Mouse (Mus musculus): ENCODE measurements around the gene Itga3.

The Itga3 gene

GRCm38 (mm10) chr11:95076536-95077111 lies at the start of gene Itga3:
Gene Itga3, minus strand, starts transcription at chr11:95076801.
- CTCF ChIA-PET: interaction anchor here in 3 of 4 experiments (0.5 to 2.4 kb wide), 24 partner anchors 9 to 426 kb away, joined by 3 to 12 read pairs (median 4); no protein-coding TSS in a partner anchor
- POLR2A ChIA-PET: interaction anchor here in 3 of 4 experiments (0.5 to 4.1 kb wide), 31 partner anchors 10 to 887 kb away, joined by 3 to 25 read pairs (median 5); partner anchors contain the start of genes Pdk2 (in 2 of the 3) and Ppp1r9b (in 2 of the 3)

GRCm38 (mm10) chr11:95125366-95125948 lies 48.9 kb upstream of the Itga3 start:
- POLR2A ChIA-PET: interaction anchor here in 2 of 4 experiments (0.7 to 1.5 kb wide), 3 partner anchors 11 to 30 kb away, joined by 3 to 4 read pairs (median 4); no protein-coding TSS in a partner anchor
- CTCF ChIA-PET: interaction anchor here in 3 of 4 experiments (0.5 to 5.0 kb wide), 9 partner anchors 9 to 720 kb away, joined by 3 to 31 read pairs (median 5); no protein-coding TSS in a partner anchor

- CTCF ChIA-PET: interaction anchor here in 3 of 4 experiments (0.6 to 7.6 kb wide), 9 partner anchors 24 to 143 kb away, joined by 3 to 152 read pairs (median 4); partner anchors contain the start of genes Dlx4 (in 1 of the 3) and Ppp1r9b (in 1 of the 3)
- POLR2A ChIA-PET: interaction anchor here (0.6 to 1.7 kb wide), 9 partner anchors 9 to 868 kb away, joined by 3 to 5 read pairs (median 4); partner anchors contain the start of gene Dlx4 (in 1 of the 4)
Observed at GRCm38 (mm10) chr11:95122100-95122489, 45.5 kb upstream of the Itga3 start.

GRCm38 (mm10) chr11:95121161-95122099 lies 44.8 kb upstream of the Itga3 start:
- ChIA-PET POLR2A (interaction anchor here (0.6 to 2.8 kb wide), 22 partner anchors 7 to 869 kb away, joined by 3 to 11 read pairs (median 4); partner anchors contain the start of gene Dlx4 (in 1 of the 4)), CTCF (interaction anchor here in 3 of 4 experiments (0.5 to 7.6 kb wide), 20 partner anchors 24 to 400 kb away, joined by 3 to 152 read pairs (median 4); partner anchors contain the start of genes Dlx4 (in 1 of the 3) and Ppp1r9b (in 1 of the 3))

- ChIA-PET POLR2A (interaction anchor here (0.7 to 2.8 kb wide), 19 partner anchors 8 to 215 kb away, joined by 3 to 11 read pairs (median 3); partner anchors contain the start of gene Dlx4 (in 1 of the 4)), CTCF (interaction anchor here (0.5 to 7.6 kb wide), 24 partner anchors 12 to 401 kb away, joined by 3 to 152 read pairs (median 4); partner anchors contain the start of gene Dlx4 (in 1 of the 4))
Observed at GRCm38 (mm10) chr11:95120633-95121020, 44.0 kb upstream of the Itga3 start.

GRCm38 (mm10) chr11:95119990-95120632 lies 43.5 kb upstream of the Itga3 start, which contains the start of gene Dlx3:
Gene Dlx3, plus strand, starts transcription at chr11:95120119.
- CTCF ChIA-PET: interaction anchor here (0.7 to 7.6 kb wide), 24 partner anchors 13 to 401 kb away, joined by 3 to 152 read pairs (median 5); partner anchors contain the start of gene Dlx4 (in 1 of the 4)
- POLR2A ChIA-PET: interaction anchor here (0.5 to 2.8 kb wide), 17 partner anchors 8 to 216 kb away, joined by 3 to 11 read pairs (median 3); no protein-coding TSS in a partner anchor

GRCm38 (mm10) chr11:95118505-95118904 lies 41.9 kb upstream of the Itga3 start:
- CTCF ChIA-PET: interaction anchor here in 3 of 4 experiments (1.1 to 7.6 kb wide), 5 partner anchors 12 to 140 kb away, joined by 3 to 152 read pairs (median 10); no protein-coding TSS in a partner anchor

GRCm38 (mm10) chr11:95117030-95117429 lies 40.4 kb upstream of the Itga3 start:
- POLR2A ChIA-PET: interaction anchor here (0.8 to 1.5 kb wide), 7 partner anchors 115 to 142 kb away, joined by 3 to 5 read pairs (median 3); no protein-coding TSS in a partner anchor
- CTCF ChIA-PET: interaction anchor here (0.6 to 7.6 kb wide), 45 partner anchors 9 to 404 kb away, joined by 3 to 152 read pairs (median 4); partner anchors contain the start of gene Nxph3 (in 1 of the 4)

More at GRCm38 (mm10) chr11:95118505-95118904, 41.9 kb upstream of the Itga3 start:
- POLR2A ChIA-PET: interaction anchor here in 1 of 4 experiments (1.2 to 2.8 kb wide), 2 partner anchors 10 to 23 kb away, joined by 3 to 11 read pairs; no protein-coding TSS in a partner anchor

- ChIA-PET POLR2A (interaction anchor here in 1 of 4 experiments (0.7 kb wide), 1 partner anchor 57 kb away, joined by 5 read pairs; no protein-coding TSS in a partner anchor), CTCF (interaction anchor here in 2 of 4 experiments (0.8 to 1.7 kb wide), 2 partner anchors 141 kb away, joined by 3 to 7 read pairs; no protein-coding TSS in a partner anchor)
Observed at GRCm38 (mm10) chr11:95110081-95110480, 33.5 kb upstream of the Itga3 start.

- ChIA-PET CTCF (interaction anchor here in 3 of 4 experiments (0.8 to 1.3 kb wide), 9 partner anchors 32 to 150 kb away, joined by 3 to 7 read pairs (median 3); partner anchors contain the start of gene Itga3 (in 1 of the 3)), POLR2A (interaction anchor here in 1 of 4 experiments (0.7 kb wide), 1 partner anchor 22 kb away, joined by 3 read pairs; no protein-coding TSS in a partner anchor)
Observed at GRCm38 (mm10) chr11:95109000-95109399, 32.4 kb upstream of the Itga3 start.

GRCm38 (mm10) chr11:95106440-95107236 lies 30.0 kb upstream of the Itga3 start:
- ChIA-PET CTCF (interaction anchor here in 3 of 4 experiments (0.6 to 2.0 kb wide), 8 partner anchors 30 to 321 kb away, joined by 3 to 6 read pairs (median 3); partner anchors contain the start of gene Itga3 (in 1 of the 3)), POLR2A (interaction anchor here in 2 of 4 experiments (1.2 to 1.7 kb wide), 3 partner anchors 14 to 27 kb away, joined by 3 to 6 read pairs (median 3); partner anchors contain the start of gene Dlx3 (in 1 of the 2))

- CTCF ChIA-PET: interaction anchor here (0.6 to 1.7 kb wide), 12 partner anchors 29 to 380 kb away, joined by 3 to 7 read pairs (median 4); partner anchors contain the start of genes Itga3 (in 1 of the 4) and Pdk2 (in 1 of the 4)
- POLR2A ChIA-PET: interaction anchor here in 3 of 4 experiments (0.6 to 2.0 kb wide), 13 partner anchors 13 to 1171 kb away, joined by 3 to 10 read pairs (median 3); partner anchors contain the start of genes Dlx3 (in 1 of the 3) and Itga3 (in 1 of the 3)
Observed at GRCm38 (mm10) chr11:95105274-95105874, 28.8 kb upstream of the Itga3 start.

- ChIA-PET POLR2A (interaction anchor here in 3 of 4 experiments (0.6 to 2.0 kb wide), 6 partner anchors 8 to 53 kb away, joined by 3 to 10 read pairs (median 4); partner anchors contain the start of gene Itga3 (in 2 of the 3)), CTCF (interaction anchor here in 3 of 4 experiments (0.6 to 1.7 kb wide), 6 partner anchors 25 to 154 kb away, joined by 3 to 5 read pairs (median 4); partner anchors contain the start of gene Itga3 (in 1 of the 3))
Observed at GRCm38 (mm10) chr11:95104266-95104665, 27.7 kb upstream of the Itga3 start.

GRCm38 (mm10) chr11:95102161-95102904 lies 25.7 kb upstream of the Itga3 start:
- POLR2A ChIA-PET: interaction anchor here in 1 of 4 experiments (0.5 kb wide), 1 partner anchor 26 kb away, joined by 4 read pairs; the partner anchor contains the start of gene Itga3
- CTCF ChIA-PET: interaction anchor here in 2 of 4 experiments (1.2 kb wide), 2 partner anchors 146 to 149 kb away, joined by 3 read pairs; no protein-coding TSS in a partner anchor

All from embryonic stem cell, embryonic (primary cell).